In the genomic region with DNA sequence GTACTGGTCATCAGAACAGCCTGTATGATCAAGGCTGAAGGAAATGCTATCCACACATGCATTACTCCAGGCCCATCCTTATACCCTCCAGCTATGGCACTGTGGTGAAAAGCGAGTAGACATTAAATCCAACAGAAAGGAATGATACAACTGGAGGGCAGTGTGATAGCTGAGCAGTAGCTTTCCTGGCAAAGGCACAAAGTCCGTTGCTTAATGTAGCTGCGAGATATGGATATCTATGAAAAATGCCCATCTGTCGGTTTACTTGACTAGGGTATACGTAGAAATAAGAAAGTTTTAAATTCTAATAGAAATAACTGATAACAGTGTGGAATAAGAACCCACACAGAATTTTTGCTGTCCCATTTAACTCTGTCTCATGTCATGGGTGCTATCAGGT, we compare ENCODE assay signal across 27 mouse cellular contexts. TPM values are rescaled to one million over a fixed set of nuclear protein-coding genes. Genes with fewer than 3 reads are reported as not detected.
DNase-seq lines count a peak whose midpoint lies in the region; ATAC-seq and TF ChIP-seq lines count a peak whose summit lies in the region.
"Had no signal": no experiment of that assay in that cellular context is flagged by ENCODE, and none has a peak within 500 bp of the region (broad histone marks: within the 10 kb centered on the region; RNA-seq: fewer than 3 reads in every experiment).

No protein-coding gene starts in this region.

- no peak overlapping the region for H3K4me2 ChIP-seq in intestine, postnatal 0 days (replicated peaks; ENCODE audit: low read depth)
- H3K4me2 ChIP-seq in intestine, embryonic 15.5 days (replicated peaks): no peak overlapping the region
- H3K4me2 ChIP-seq in liver, embryonic 13.5 days: no peak overlapping the region
- H3K4me2 ChIP-seq in midbrain, postnatal 0 days (ENCODE audit: low read depth, low read length, poor library complexity, severe bottlenecking): no peak overlapping the region
- H3K4me2 ChIP-seq: forebrain, embryonic 13.5 days; heart, embryonic 12.5 days; limb, embryonic 15.5 days; midbrain, embryonic 13.5 days had no signal

- H3K27me3 ChIP-seq in intestine, postnatal 0 days (replicated peaks; ENCODE audit: control insufficient read depth, insufficient read depth, low read length): no peaks in the 10 kb centered on the region
- H3K27me3 ChIP-seq in intestine, embryonic 15.5 days (replicated peaks): no peaks in the 10 kb centered on the region
- H3K27me3 ChIP-seq in liver, embryonic 13.5 days: no peaks in the 10 kb centered on the region
- H3K27me3 ChIP-seq in midbrain, postnatal 0 days (ENCODE audit: insufficient read depth, low read length): no peaks in the 10 kb centered on the region
- H3K27me3 ChIP-seq: forebrain, embryonic 13.5 days; heart, embryonic 12.5 days; limb, embryonic 15.5 days; midbrain, embryonic 13.5 days had no signal

- no peak overlapping the region for H3K4me3 ChIP-seq in intestine, postnatal 0 days (ENCODE audit: low read depth, low read length)
- no peak overlapping the region for H3K4me3 ChIP-seq in intestine, embryonic 15.5 days (replicated peaks)
- no peak overlapping the region for H3K4me3 ChIP-seq in liver, embryonic 13.5 days (replicated peaks)
- H3K4me3 ChIP-seq in midbrain, postnatal 0 days (ENCODE audit: low read depth, low read length): no peak overlapping the region
- H3K4me3 ChIP-seq: forebrain, embryonic 13.5 days; gastrocnemius, adult 2 months; heart, adult 2 months; heart, embryonic 12.5 days; limb, embryonic 10.5 days; limb, embryonic 15.5 days; megakaryocyte, embryonic 14.5 days; midbrain, embryonic 13.5 days had no signal

- no peaks in the 10 kb centered on the region for H3K9me3 ChIP-seq in intestine, postnatal 0 days (ENCODE audit: control insufficient read depth)
- no peaks in the 10 kb centered on the region for H3K9me3 ChIP-seq in intestine, embryonic 15.5 days
- no peaks in the 10 kb centered on the region for H3K9me3 ChIP-seq in liver, embryonic 13.5 days (replicated peaks)
- H3K9me3 ChIP-seq in midbrain, postnatal 0 days (ENCODE audit: low read length): no peaks in the 10 kb centered on the region
- H3K9me3 ChIP-seq: forebrain, embryonic 13.5 days; G1E; heart, embryonic 12.5 days; limb, embryonic 10.5 days; limb, embryonic 15.5 days; megakaryocyte, embryonic 14.5 days; midbrain, embryonic 13.5 days had no signal

- no peak for TF ChIP-seq CTCF in intestine, postnatal 0 days (IDR thresholded peaks at IDR 0.05; ENCODE audit: low read depth)
- TF ChIP-seq CTCF in midbrain, postnatal 0 days (IDR thresholded peaks at IDR 0.05): no peak

- DNase-seq in liver, embryonic 13.5 days: no peak
- DNase-seq in midbrain, postnatal 0 days (ENCODE audit: low spot score): no peak
- DNase-seq in MN1 (ENCODE audit: low spot score): no peak
- DNase-seq in embryo, embryonic 9.5 days (ENCODE audit: extremely low spot score): no peak
- DNase-seq: adrenal gland, postnatal 36 days; cerebellum, adult 9-10 months; cerebellum, postnatal 36 days; gastrocnemius, adult 2 months; gastrocnemius, postnatal 36 days; heart, adult 2 months; kidney, adult 8-10 months; kidney, postnatal 4 days; lung, postnatal 36 days; thymus, postnatal 25 days had no signal

- 55% methylated on average over 5 of the region's 5 CpGs for WGBS in intestine, postnatal 0 days
- 72% methylated on average over 5 of the region's 5 CpGs for WGBS in intestine, embryonic 15.5 days
- WGBS in liver, embryonic 13.5 days (ENCODE audit: insufficient replicate concordance): 23% methylated on average over 5 of the region's 5 CpGs
- 89% methylated on average over 5 of the region's 5 CpGs for WGBS in midbrain, postnatal 0 days

- H3K36me3 ChIP-seq in intestine, postnatal 0 days (ENCODE audit: control insufficient read depth, insufficient read depth): no peaks in the 10 kb centered on the region
- no peaks in the 10 kb centered on the region for H3K36me3 ChIP-seq in intestine, embryonic 15.5 days
- no peaks in the 10 kb centered on the region for H3K36me3 ChIP-seq in liver, embryonic 13.5 days
- no peaks in the 10 kb centered on the region for H3K36me3 ChIP-seq in midbrain, postnatal 0 days (ENCODE audit: insufficient read depth, low read length)
- H3K36me3 ChIP-seq: G1E; heart, embryonic 12.5 days; limb, embryonic 10.5 days; limb, embryonic 15.5 days; midbrain, embryonic 13.5 days had no signal

- no peak for ATAC-seq in intestine, postnatal 0 days
- no peak for ATAC-seq in intestine, embryonic 15.5 days
- peak; percentile 45 for ATAC-seq in erythroblast, adult 5-6 weeks (replicated peaks; ENCODE audit: low FRiP score, poor library complexity, severe bottlenecking)
- ATAC-seq in liver, embryonic 13.5 days (ENCODE audit: low read depth): peak; percentile 30
- ATAC-seq in megakaryocyte progenitor cell, adult 5-6 weeks (replicated peaks; ENCODE audit: poor library complexity): peak; percentile 66
- no peak for ATAC-seq in midbrain, postnatal 0 days (ENCODE audit: low FRiP score)
- ATAC-seq: forebrain, embryonic 13.5 days; hindbrain, embryonic 16.5 days; midbrain, embryonic 13.5 days had no signal

- peak overlapping the region; percentile 74; the same call in 1 of the 2 replicates for H3K27ac ChIP-seq in intestine, postnatal 0 days (ENCODE audit: low read depth, low read length)
- no peak overlapping the region for H3K27ac ChIP-seq in intestine, embryonic 15.5 days
- H3K27ac ChIP-seq in liver, embryonic 13.5 days: peak overlapping the region; percentile 84
- H3K27ac ChIP-seq in midbrain, postnatal 0 days (ENCODE audit: low read depth, low read length): no peak overlapping the region
- H3K27ac ChIP-seq: forebrain, embryonic 13.5 days; gastrocnemius, adult 2 months; heart, adult 2 months; kidney, postnatal 0 days; limb, embryonic 10.5 days; limb, embryonic 15.5 days; midbrain, embryonic 13.5 days had no signal

- peaks cover 7% of the 10 kb centered on the region; the same call in 1 of the 2 replicates for H3K4me1 ChIP-seq in intestine, postnatal 0 days (replicated peaks; ENCODE audit: control insufficient read depth, insufficient read depth, low read length)
- 0 out of 2 replicates have a peak, but pooled peaks cover 4% of the 10 kb centered on the region for H3K4me1 ChIP-seq in intestine, embryonic 15.5 days (replicated peaks)
- H3K4me1 ChIP-seq in liver, embryonic 13.5 days (replicated peaks): peaks cover 93% of the 10 kb centered on the region
- H3K4me1 ChIP-seq in midbrain, postnatal 0 days (ENCODE audit: insufficient read depth, low read length): no peaks in the 10 kb centered on the region

- no peak overlapping the region for H3K9ac ChIP-seq in intestine, postnatal 0 days (ENCODE audit: low read depth, low read length)
- no peak overlapping the region for H3K9ac ChIP-seq in intestine, embryonic 15.5 days
- H3K9ac ChIP-seq in liver, embryonic 13.5 days: peak overlapping the region; percentile 54; the same call in 1 of the 2 replicates
- no peak overlapping the region for H3K9ac ChIP-seq in midbrain, postnatal 0 days (replicated peaks; ENCODE audit: low read length, poor library complexity, severe bottlenecking)
- H3K9ac ChIP-seq: forebrain, embryonic 13.5 days; heart, embryonic 12.5 days; limb, embryonic 15.5 days; midbrain, embryonic 13.5 days had no signal

RNA-seq across cellular contexts. Expression of a gene that starts 5.3 kb away (rescaled TPM):
- 62.3 and 68.7 TPM in 2 replicates for polyA plus RNA-seq in intestine, postnatal 0 days (2015; fragmentation: Nextera tagmentation; extraction: Ambion mirVana)
- 58.0 and 66.9 TPM in 2 replicates for polyA plus RNA-seq in intestine, embryonic 15.5 days (2015; fragmentation: Nextera tagmentation; extraction: Ambion mirVana)
- 29.3 and 34.2 TPM in 2 replicates for total RNA-seq in erythroblast, adult 5-6 weeks (2015; ENCODE audit: low replicate concordance)
- total RNA-seq in erythroblast, adult 5-6 weeks (2017; ENCODE audit: low replicate concordance): 26.8 and 35.7 TPM in 2 replicates
- 99.9 and 110 TPM in 2 replicates for polyA plus RNA-seq in liver, embryonic 13.5 days (2015; fragmentation: Nextera tagmentation; extraction: Ambion mirVana)
- 58.3 and 67.6 TPM in 2 replicates for total RNA-seq in megakaryocyte progenitor cell, adult 5-6 weeks (2015)
- 45.6 and 53.2 TPM in 2 replicates for total RNA-seq in megakaryocyte progenitor cell, adult 5-6 weeks (2017)
- 92.6 and 122 TPM in 2 replicates for total RNA-seq in midbrain, postnatal 0 days (2014; rRNA removed)
- polyA plus RNA-seq in midbrain, postnatal 0 days (2015; fragmentation: Nextera tagmentation; extraction: Ambion mirVana): 63.1 and 70.2 TPM in 2 replicates

RNA-seq across cellular contexts. Expression of a gene that starts 13.9 kb away (rescaled TPM):
- 89.1 and 99.6 TPM in 2 replicates for polyA plus RNA-seq in intestine, postnatal 0 days (2015; fragmentation: Nextera tagmentation; extraction: Ambion mirVana)
- 144 and 146 TPM in 2 replicates for polyA plus RNA-seq in intestine, embryonic 15.5 days (2015; fragmentation: Nextera tagmentation; extraction: Ambion mirVana)
- 50.4 and 59.9 TPM in 2 replicates for total RNA-seq in erythroblast, adult 5-6 weeks (2015; ENCODE audit: low replicate concordance)
- total RNA-seq in erythroblast, adult 5-6 weeks (2017; ENCODE audit: low replicate concordance): 10.4 and 14.2 TPM in 2 replicates
- 99.8 and 126 TPM in 2 replicates for polyA plus RNA-seq in liver, embryonic 13.5 days (2015; fragmentation: Nextera tagmentation; extraction: Ambion mirVana)
- 253 and 285 TPM in 2 replicates for total RNA-seq in megakaryocyte progenitor cell, adult 5-6 weeks (2015)
- total RNA-seq in megakaryocyte progenitor cell, adult 5-6 weeks (2017): 104 and 124 TPM in 2 replicates
- total RNA-seq in midbrain, postnatal 0 days (2014; rRNA removed): 39.8 and 71.7 TPM in 2 replicates
- 48.9 and 51.6 TPM in 2 replicates for polyA plus RNA-seq in midbrain, postnatal 0 days (2015; fragmentation: Nextera tagmentation; extraction: Ambion mirVana)

Comparison
In these comparisons a context has a peak if more than half of its experiments do, and no peak if none do; other contexts are left out.
1. H3K27ac ChIP-seq: peak in intestine, postnatal 0 days (single experiment) and liver, embryonic 13.5 days (single experiment); none in intestine, embryonic 15.5 days (single experiment) and midbrain, postnatal 0 days (single experiment).
2. ATAC-seq: peak in erythroblast, adult 5-6 weeks (single experiment), liver, embryonic 13.5 days (single experiment) and megakaryocyte progenitor cell, adult 5-6 weeks (single experiment); none in intestine, postnatal 0 days (single experiment), intestine, embryonic 15.5 days (single experiment) and midbrain, postnatal 0 days (single experiment).